Mouse (Mus musculus) layer of hippocampus, adult 9-10 months (tissue): Measurements from ENCODE around the gene Gm7942.
"Not testable (repeated sequence)": the region's sequence is repeated elsewhere in the genome, so short reads cannot be mapped to it uniquely, and the experiment has no call there.

Experiments used
- DNase-seq: peaks from one replicate; pipeline ENCODE4 v3.0.0; 2022; ENCODE audit warnings: low spot score

The Gm7942 gene

DNA sequence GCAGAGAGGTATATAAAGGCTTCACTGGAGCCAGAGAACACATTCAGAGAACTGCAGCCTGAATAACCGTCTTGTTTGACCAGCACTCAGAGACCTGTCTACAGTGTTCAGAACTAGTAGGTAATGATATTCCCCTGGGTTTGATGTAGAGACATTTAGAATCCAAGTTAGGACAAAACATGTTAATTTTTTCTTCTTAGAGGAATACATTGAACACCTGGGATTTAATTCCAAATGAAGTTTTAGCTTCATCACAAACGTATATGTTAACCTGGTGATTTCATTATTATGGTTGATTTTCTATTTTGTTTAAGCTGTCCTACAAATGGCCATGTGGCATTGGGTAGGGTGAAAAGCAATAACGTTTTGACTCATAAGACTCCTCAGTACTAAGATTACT lies at the start of gene Gm7942:
TSS of gene Gm7942 (plus strand) at position 301 of the 400 bp plus-strand sequence.
- not testable (repeated sequence) for DNase-seq
